Mouse (Mus musculus) lung, postnatal 10 days (tissue): Measurements from ENCODE around the gene Usp19.

Experiments
- DNase-seq: peaks from one replicate; pipeline ENCODE4 v3.0.0; 2021

The Usp19 gene

GRCm38 (mm10) chr9:108499943-108500342, 9.5 kb downstream of the Usp19 start:
- DNase-seq: no peak

- no peak for DNase-seq
Measured at GRCm38 (mm10) chr9:108506901-108507300, 16.5 kb downstream of the Usp19 start.

- DNase-seq: peak; percentile 97
Measured at GRCm38 (mm10) chr9:108507619-108508434, 17.4 kb downstream of the Usp19 start, which contains the start of gene Qars. Gene Qars, plus strand, starts transcription at chr9:108507706.

GRCm38 (mm10) chr9:108508776-108509175, 18.4 kb downstream of the Usp19 start:
- no peak for DNase-seq

GRCm38 (mm10) chr9:108516380-108517251, 26.2 kb downstream of the Usp19 start, which contains the start of gene Qrich1:
Gene Qrich1, plus strand, starts transcription at chr9:108516806.
- peak; percentile 97 for DNase-seq

GRCm38 (mm10) chr9:108517253-108517930, 27.0 kb downstream of the Usp19 start:
- peak; percentile 89 for DNase-seq

- peak; percentile 50 for DNase-seq
Measured at GRCm38 (mm10) chr9:108517931-108518332, 27.5 kb downstream of the Usp19 start.

GRCm38 (mm10) chr9:108521604-108522003, 31.2 kb downstream of the Usp19 start:
- no peak for DNase-seq

- no peak for DNase-seq
Measured at GRCm38 (mm10) chr9:108523341-108523740, 32.9 kb downstream of the Usp19 start.

- no peak for DNase-seq
Measured at GRCm38 (mm10) chr9:108525400-108525799, 35.0 kb downstream of the Usp19 start.

GRCm38 (mm10) chr9:108530954-108531353, 40.6 kb downstream of the Usp19 start:
- DNase-seq: no peak

- DNase-seq: no peak
Measured at GRCm38 (mm10) chr9:108531496-108531895, 41.1 kb downstream of the Usp19 start.

GRCm38 (mm10) chr9:108540846-108541245, 50.4 kb downstream of the Usp19 start:
- DNase-seq: no peak

- DNase-seq: no peak
Measured at GRCm38 (mm10) chr9:108545986-108546385, 55.6 kb downstream of the Usp19 start.

- DNase-seq: no peak
Measured at GRCm38 (mm10) chr9:108546875-108547274, 56.5 kb downstream of the Usp19 start.
